Mouse (Mus musculus): ENCODE results near the gene Armc10.

DNA sequence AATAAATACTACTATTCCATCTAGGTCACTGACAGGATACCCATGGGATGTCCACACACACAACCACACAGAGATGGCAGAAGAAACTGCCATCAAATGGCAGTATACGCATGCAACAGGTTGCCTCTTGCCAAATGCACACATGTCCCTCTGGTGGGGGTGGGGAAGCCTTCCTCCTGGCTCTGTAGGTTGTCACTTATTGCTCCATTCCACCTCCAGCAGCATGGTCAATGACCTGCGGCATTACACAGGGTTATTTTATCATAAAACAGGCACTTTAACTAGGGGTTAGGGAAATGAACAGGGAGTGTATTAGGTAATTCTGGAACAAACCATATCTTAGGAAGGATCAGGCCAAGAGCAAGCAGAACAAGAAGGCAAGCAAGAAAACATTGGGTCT is 23.7 kb downstream of the Armc10 start:
- TF ChIP-seq POLR2A (IDR thresholded peaks at IDR 0.05; ENCODE audit: insufficient read depth, low read length) (no peak), EP300 (IDR thresholded peaks at IDR 0.05; ENCODE audit: insufficient read depth, low read depth, low read length) (no peak), CTCF (IDR thresholded peaks at IDR 0.05; ENCODE audit: low read depth, low read length) (no peak)

Measured in ES-Bruce4 (cell line).